Mouse (Mus musculus) MEL (cell line): ENCODE measurements around the gene Exoc3l2.

Experiments used
- CTCF ChIP-seq, 3 experiments: IDR thresholded peaks in 2 of 3; conservative IDR thresholded peaks in 1 of 3; 2 replicates each; pipeline ENCODE4 v1.5.1; 2011 to 2012; ENCODE audit warnings: low read length in 3 of 3, low read depth in 2 of 3, mild to moderate bottlenecking in 2 of 3, improper control_type of control experiment in 1 of 3, inconsistent platforms in 1 of 3, mixed read lengths in 1 of 3, moderate library complexity in 1 of 3; ENCODE audit not compliant: control insufficient read depth in 1 of 3, insufficient read depth in 1 of 3, poor library complexity in 1 of 3, severe bottlenecking in 1 of 3
- ETS1 ChIP-seq: IDR thresholded peaks from 2 replicates; pipeline ENCODE4 v1.6.1; 2012; ENCODE audit warnings: low read depth, mild to moderate bottlenecking, inconsistent platforms, low read length, improper control_type of control experiment, moderate library complexity
- POLR2A ChIP-seq, 2 experiments: IDR thresholded peaks; 2 replicates each; pipeline ENCODE4 v1.6.1; 2011 to 2012; ENCODE audit warnings: low read length in 2 of 2, mild to moderate bottlenecking in 2 of 2, control low read depth in 1 of 2, improper control_type of control experiment in 1 of 2, low read depth in 1 of 2, moderate library complexity in 1 of 2; ENCODE audit not compliant: control insufficient read depth in 1 of 2, insufficient read depth in 1 of 2, poor library complexity in 1 of 2
- SMC3 ChIP-seq: IDR thresholded peaks from 2 replicates; pipeline ENCODE4 v1.6.1; 2011; ENCODE audit warnings: low read depth, low read length, improper control_type of control experiment
- TAL1 ChIP-seq: IDR thresholded peaks from 2 replicates; pipeline ENCODE4 v1.6.1; 2012; ENCODE audit warnings: mild to moderate bottlenecking, inconsistent platforms, low read length, moderate library complexity, mixed read lengths
- ZKSCAN1 ChIP-seq: IDR thresholded peaks from 2 replicates; pipeline ENCODE4 v1.6.1; 2012; ENCODE audit warnings: low read depth, mild to moderate bottlenecking, inconsistent platforms, low read length, improper control_type of control experiment, moderate library complexity

GRCm38 (mm10) chr7:19462884-19463381 is at the start of gene Exoc3l2:
- TF ChIP-seq ETS1 (no peak), ZKSCAN1 (no peak), CTCF (IDR thresholded peaks at IDR 0.05 in 2 of 3, conservative IDR thresholded peaks at IDR 0.05 in 1 of 3; ENCODE audit: control insufficient read depth in 1 of 3, insufficient read depth in 1 of 3, low read depth in 2 of 3, low read length in 3 of 3, poor library complexity in 1 of 3, severe bottlenecking in 1 of 3) (no peak), SMC3 (no peak), POLR2A (IDR thresholded peaks at IDR 0.05; ENCODE audit: control insufficient read depth in 1 of 2, insufficient read depth in 1 of 2, low read depth in 1 of 2, low read length in 2 of 2, poor library complexity in 1 of 2) (no peak), TAL1 (no peak)
